Mouse (Mus musculus): ENCODE results near the gene Spint2. TPM values are rescaled to one million over a fixed set of nuclear protein-coding genes. Genes with fewer than 3 reads are reported as not detected.
"Not testable (repeated sequence)": the region's sequence is repeated elsewhere in the genome, so short reads cannot be mapped to it uniquely, and the experiment has no call there.

The Spint2 gene
- polyA plus RNA-seq, 1 experiment from 2014 or later: 34.0 TPM

- H3K9me3 ChIP-seq (replicated peaks); H3K27me3 ChIP-seq; H3K4me3 ChIP-seq (replicated peaks); H3K4me2 ChIP-seq; H3K36me3 ChIP-seq (replicated peaks); H3K9ac ChIP-seq; ATAC-seq (ENCODE audit: insufficient read depth); H3K27ac ChIP-seq (replicated peaks): not testable (repeated sequence)
- WGBS (ENCODE audit: insufficient replicate concordance): 38% methylated on average over 40 of the region's 40 CpGs
- peaks cover 19% of the 10 kb centered on the region for H3K4me1 ChIP-seq (replicated peaks)
These were observed 68.7 kb downstream of the Spint2 start for GRCm38 (mm10) chr7:29212775-29213560.

- peak overlapping the region; percentile 69 for H3K4me2 ChIP-seq
- no peaks in the 10 kb centered on the region for H3K9me3 ChIP-seq (replicated peaks)
- no peak overlapping the region for H3K9ac ChIP-seq
- H3K4me1 ChIP-seq (replicated peaks): peaks cover 19% of the 10 kb centered on the region
- no peaks in the 10 kb centered on the region for H3K36me3 ChIP-seq (replicated peaks)
- no peak for ATAC-seq (ENCODE audit: insufficient read depth)
- peaks cover 5% of the 10 kb centered on the region; the same call in 1 of the 2 replicates for H3K27me3 ChIP-seq
- peak overlapping the region; percentile 70 for H3K27ac ChIP-seq (replicated peaks)
- 15% methylated on average over 26 of the region's 26 CpGs for WGBS (ENCODE audit: insufficient replicate concordance)
- H3K4me3 ChIP-seq (replicated peaks): peak overlapping the region; percentile 47
These were observed 69.4 kb downstream of the Spint2 start for GRCm38 (mm10) chr7:29212199-29212765.

GRCm38 (mm10) chr7:29211415-29212198 is 70.1 kb downstream of the Spint2 start:
- Histone ChIP-seq H3K4me3 (replicated peaks) (peak overlapping the region; percentile 47), H3K36me3 (replicated peaks) (no peaks in the 10 kb centered on the region), H3K27me3 (peaks cover 5% of the 10 kb centered on the region; the same call in 1 of the 2 replicates), H3K9ac (peak overlapping the region; percentile 25; the same call in 1 of the 2 replicates), H3K9me3 (replicated peaks) (no peaks in the 10 kb centered on the region), H3K4me2 (peak overlapping the region; percentile 69), H3K4me1 (replicated peaks) (peaks cover 19% of the 10 kb centered on the region), H3K27ac (replicated peaks) (peak overlapping the region; percentile 70)
- 4% methylated on average over 34 of the region's 34 CpGs for WGBS (ENCODE audit: insufficient replicate concordance)
- peak; percentile 78 for ATAC-seq (ENCODE audit: insufficient read depth)

- H3K27me3 ChIP-seq; H3K36me3 ChIP-seq (replicated peaks); H3K9me3 ChIP-seq (replicated peaks); H3K9ac ChIP-seq: not testable (repeated sequence)
- ATAC-seq (ENCODE audit: insufficient read depth): peak; percentile 63
- Histone ChIP-seq H3K27ac (replicated peaks) (peak overlapping the region; percentile 70; the same call in 1 of the 2 replicates), H3K4me3 (replicated peaks) (peak overlapping the region; percentile 47), H3K4me1 (replicated peaks) (peaks cover 19% of the 10 kb centered on the region), H3K4me2 (peak overlapping the region; percentile 69)
- WGBS (ENCODE audit: insufficient replicate concordance): 12% methylated on average over 14 of the region's 15 CpGs
These were observed 70.7 kb downstream of the Spint2 start for GRCm38 (mm10) chr7:29211013-29211412.

Other genes with a start within 250 kb of the Spint2 start
- gene Ryr1, start 156.7 kb downstream of the Spint2 start, polyA plus RNA-seq (2015; fragmentation: Nextera tagmentation; extraction: Ambion mirVana): 0.36 and 0.37 TPM in 2 replicates
- 0.79 and 0.96 TPM in 2 replicates for gene Rasgrp4, start 147.1 kb downstream of the Spint2 start, polyA plus RNA-seq (2015; fragmentation: Nextera tagmentation; extraction: Ambion mirVana)
- 6.2 and 6.5 TPM in 2 replicates for gene Fam98c, start 125.7 kb downstream of the Spint2 start, polyA plus RNA-seq (2015; fragmentation: Nextera tagmentation; extraction: Ambion mirVana)
- 0.05 TPM in 1 of 2 replicates, not detected in the other for gene Ggn, start 111.7 kb downstream of the Spint2 start, polyA plus RNA-seq (2015; fragmentation: Nextera tagmentation; extraction: Ambion mirVana)
- gene Spred3, start 111.5 kb downstream of the Spint2 start, polyA plus RNA-seq (2015; fragmentation: Nextera tagmentation; extraction: Ambion mirVana): 0.13 and 0.21 TPM in 2 replicates
- 110 and 112 TPM in 2 replicates for gene Psmd8, start 101.2 kb downstream of the Spint2 start, polyA plus RNA-seq (2015; fragmentation: Nextera tagmentation; extraction: Ambion mirVana)
- gene Catsperg1, start 67.9 kb downstream of the Spint2 start, polyA plus RNA-seq (2015; fragmentation: Nextera tagmentation; extraction: Ambion mirVana): 0.21 and 0.28 TPM in 2 replicates
- gene Kcnk6, start 49.4 kb downstream of the Spint2 start, polyA plus RNA-seq (2015; fragmentation: Nextera tagmentation; extraction: Ambion mirVana): 1.2 and 1.8 TPM in 2 replicates
- gene Yif1b, start 43.6 kb downstream of the Spint2 start, polyA plus RNA-seq (2015; fragmentation: Nextera tagmentation; extraction: Ambion mirVana): 43.6 and 44.1 TPM in 2 replicates
- gene 2200002D01Rik, start 33.4 kb downstream of the Spint2 start, polyA plus RNA-seq (2015; fragmentation: Nextera tagmentation; extraction: Ambion mirVana): 4.2 and 6.3 TPM in 2 replicates
- 2.2 and 2.7 TPM in 2 replicates for gene Ppp1r14a, start 7.4 kb upstream of the Spint2 start, polyA plus RNA-seq (2015; fragmentation: Nextera tagmentation; extraction: Ambion mirVana)
- 1.7 and 2.3 TPM in 2 replicates for gene Dpf1, start 22.0 kb upstream of the Spint2 start, polyA plus RNA-seq (2015; fragmentation: Nextera tagmentation; extraction: Ambion mirVana)
- 2.2 and 2.6 TPM in 2 replicates for gene Sipa1l3, start 236.7 kb upstream of the Spint2 start, polyA plus RNA-seq (2015; fragmentation: Nextera tagmentation; extraction: Ambion mirVana)

All from liver, embryonic 15.5 days (tissue).